Mouse (Mus musculus) kidney, embryonic 16.5 days (tissue): ENCODE results near the gene Helz. TPM values are rescaled to one million over a fixed set of nuclear protein-coding genes. Genes with fewer than 3 reads are reported as not detected.

Experiments used
- ATAC-seq: fragments of 200-750 bp; cut with Nextera tagmentation; 2 replicates; pipeline ENCODE4 v1.8.0; 2017; ENCODE audit warnings: moderate TSS enrichment; ENCODE audit not compliant: low FRiP score, low TSS enrichment
- H3K27ac ChIP-seq: fragments of 300-500 bp; sonication (generic); 2 replicates; pipeline ENCODE4 v1.5.1; 2014; ENCODE audit warnings: low read length
- H3K27me3 ChIP-seq: fragments of 300-500 bp; sonication (generic); 2 replicates; pipeline ENCODE4 v1.6.1; 2014; ENCODE audit warnings: low read length, control low read depth, mixed read lengths; ENCODE audit not compliant: insufficient read depth
- H3K36me3 ChIP-seq: fragments of 300-500 bp; sonication (generic); 2 replicates; pipeline ENCODE4 v1.6.1; 2014; ENCODE audit warnings: low read length, control low read depth, mixed read lengths; ENCODE audit not compliant: insufficient read depth
- H3K4me1 ChIP-seq: fragments of 300-500 bp; sonication (generic); 2 replicates; pipeline ENCODE4 v1.6.1; 2014; ENCODE audit warnings: low read length, control low read depth, mixed read lengths; ENCODE audit not compliant: insufficient read depth
- H3K4me2 ChIP-seq: fragments of 300-500 bp; sonication (generic); replicated peaks from 2 replicates; pipeline ENCODE4 v1.6.1; 2014; ENCODE audit warnings: low read depth, low read length
- H3K4me3 ChIP-seq: fragments of 300-500 bp; sonication (generic); 2 replicates; pipeline ENCODE4 v1.5.1; 2014; ENCODE audit warnings: mild to moderate bottlenecking, low read length
- H3K9ac ChIP-seq: fragments of 300-500 bp; sonication (generic); replicated peaks from 2 replicates; pipeline ENCODE4 v1.6.1; 2014; ENCODE audit warnings: low read length
- H3K9me3 ChIP-seq: fragments of 300-500 bp; sonication (generic); 2 replicates; pipeline ENCODE4 v1.6.1; 2016; ENCODE audit warnings: low read length, control low read depth
- WGBS: fragments of 180-500 bp; shearing (Covaris S2); extraction: QIAGEN DNeasy Blood & Tissue Kit; methylation state at CpG from one replicate; pipeline ENCODE4 v1.1.7; 2014; 5-methylcytosine and 5-hydroxymethylcytosine counted together
- polyA plus RNA-seq: library from polyadenylated mRNA; unstranded; fragments of >200 nt; fragmentation: Nextera tagmentation; extraction: Ambion mirVana; gene quantifications from 2 replicates; pipeline ENCODE4 v1.2.1, GENCODE M21; 2015

The Helz gene
- polyA plus RNA-seq, 1 experiment from 2014 or later = 20.1 TPM

GRCm38 (mm10) chr11:107652137-107652536 is 104.4 kb downstream of the Helz start:
- Histone ChIP-seq H3K27me3 (no peaks in the 10 kb centered on the region), H3K4me3 (no peak overlapping the region), H3K27ac (no peak overlapping the region), H3K9me3 (no peaks in the 10 kb centered on the region), H3K4me2 (no peak overlapping the region), H3K36me3 (peaks cover 40% of the 10 kb centered on the region), H3K9ac (no peak overlapping the region), H3K4me1 (peaks cover 18% of the 10 kb centered on the region)
- ATAC-seq = no peak
- 43% methylated on average over 8 of the region's 8 CpGs for WGBS

GRCm38 (mm10) chr11:107655538-107655937 is 107.8 kb downstream of the Helz start:
- ATAC-seq = no peak
- 82% methylated on average over 4 of the region's 4 CpGs for WGBS

GRCm38 (mm10) chr11:107657117-107657516 is 109.4 kb downstream of the Helz start:
- peaks cover 1% of the 10 kb centered on the region for H3K4me1 ChIP-seq
- H3K9me3 ChIP-seq = no peaks in the 10 kb centered on the region
- peaks cover 30% of the 10 kb centered on the region for H3K36me3 ChIP-seq
- WGBS = 93% methylated on average over 5 of the region's 5 CpGs
- no peak overlapping the region for H3K4me2 ChIP-seq
- no peak for ATAC-seq
- no peak overlapping the region for H3K9ac ChIP-seq
- no peak overlapping the region for H3K4me3 ChIP-seq
- H3K27ac ChIP-seq = no peak overlapping the region
- no peaks in the 10 kb centered on the region for H3K27me3 ChIP-seq

More at GRCm38 (mm10) chr11:107655538-107655937, 107.8 kb downstream of the Helz start:
- Histone ChIP-seq H3K9ac (no peak overlapping the region), H3K36me3 (peaks cover 20% of the 10 kb centered on the region), H3K4me2 (no peak overlapping the region), H3K27ac (no peak overlapping the region), H3K27me3 (no peaks in the 10 kb centered on the region), H3K4me3 (no peak overlapping the region), H3K4me1 (peaks cover 14% of the 10 kb centered on the region), H3K9me3 (no peaks in the 10 kb centered on the region)

GRCm38 (mm10) chr11:107660452-107660851 is 112.7 kb downstream of the Helz start:
- Histone ChIP-seq H3K4me3 (no peak overlapping the region), H3K27me3 (no peaks in the 10 kb centered on the region), H3K36me3 (peaks cover 49% of the 10 kb centered on the region), H3K4me1 (no peaks in the 10 kb centered on the region), H3K9ac (no peak overlapping the region), H3K27ac (no peak overlapping the region), H3K9me3 (no peaks in the 10 kb centered on the region), H3K4me2 (no peak overlapping the region)
- WGBS = 87% methylated on average over 4 of the region's 4 CpGs
- ATAC-seq = no peak

GRCm38 (mm10) chr11:107662666-107663065 is 114.9 kb downstream of the Helz start:
- no peak for ATAC-seq
- 59% methylated on average over 5 of the region's 5 CpGs for WGBS
- Histone ChIP-seq H3K27me3 (no peaks in the 10 kb centered on the region), H3K4me1 (no peaks in the 10 kb centered on the region), H3K9ac (no peak overlapping the region), H3K4me3 (no peak overlapping the region), H3K36me3 (peaks cover 53% of the 10 kb centered on the region), H3K9me3 (no peaks in the 10 kb centered on the region), H3K27ac (no peak overlapping the region), H3K4me2 (no peak overlapping the region)

GRCm38 (mm10) chr11:107667542-107667941 is 119.8 kb downstream of the Helz start:
- H3K4me2 ChIP-seq = no peak overlapping the region
- H3K9ac ChIP-seq = no peak overlapping the region
- no peak overlapping the region for H3K4me3 ChIP-seq
- no peaks in the 10 kb centered on the region for H3K9me3 ChIP-seq
- no peak overlapping the region for H3K27ac ChIP-seq
- ATAC-seq = no peak
- H3K27me3 ChIP-seq = no peaks in the 10 kb centered on the region
- H3K36me3 ChIP-seq = peaks cover 79% of the 10 kb centered on the region
- WGBS = 63% methylated on average over 2 of the region's 2 CpGs
- H3K4me1 ChIP-seq = no peaks in the 10 kb centered on the region

- Histone ChIP-seq H3K9ac (no peak overlapping the region), H3K4me3 (no peak overlapping the region), H3K4me1 (no peaks in the 10 kb centered on the region), H3K36me3 (peaks cover 79% of the 10 kb centered on the region), H3K27me3 (no peaks in the 10 kb centered on the region), H3K27ac (no peak overlapping the region), H3K4me2 (no peak overlapping the region), H3K9me3 (no peaks in the 10 kb centered on the region)
- WGBS = 92% methylated on average over 6 of the region's 6 CpGs
- ATAC-seq = no peak
These were observed 120.5 kb downstream of the Helz start for GRCm38 (mm10) chr11:107668223-107668622.

- WGBS = 78% methylated on average over 4 of the region's 4 CpGs
- Histone ChIP-seq H3K4me1 (no peaks in the 10 kb centered on the region), H3K27me3 (no peaks in the 10 kb centered on the region), H3K9me3 (no peaks in the 10 kb centered on the region), H3K4me3 (no peak overlapping the region), H3K36me3 (peaks cover 78% of the 10 kb centered on the region), H3K4me2 (no peak overlapping the region), H3K27ac (peak overlapping the region; percentile 10; the same call in 1 of the 2 replicates), H3K9ac (no peak overlapping the region)
- ATAC-seq = no peak
These were observed 121.2 kb downstream of the Helz start for GRCm38 (mm10) chr11:107668977-107669376.

GRCm38 (mm10) chr11:107674006-107674405 is 126.3 kb downstream of the Helz start:
- Histone ChIP-seq H3K4me3 (no peak overlapping the region), H3K36me3 (peaks cover 62% of the 10 kb centered on the region), H3K9me3 (no peaks in the 10 kb centered on the region), H3K9ac (no peak overlapping the region), H3K4me2 (no peak overlapping the region), H3K27ac (no peak overlapping the region), H3K27me3 (no peaks in the 10 kb centered on the region), H3K4me1 (no peaks in the 10 kb centered on the region)
- ATAC-seq = no peak
- 68% methylated on average over 5 of the region's 5 CpGs for WGBS

- Histone ChIP-seq H3K27me3 (no peaks in the 10 kb centered on the region), H3K4me2 (no peak overlapping the region), H3K4me1 (no peaks in the 10 kb centered on the region), H3K9me3 (no peaks in the 10 kb centered on the region), H3K4me3 (no peak overlapping the region), H3K36me3 (peaks cover 58% of the 10 kb centered on the region), H3K27ac (no peak overlapping the region), H3K9ac (no peak overlapping the region)
- no peak for ATAC-seq
- 88% methylated on average over 8 of the region's 8 CpGs for WGBS
These were observed 126.9 kb downstream of the Helz start for GRCm38 (mm10) chr11:107674601-107675000.
